Mouse (Mus musculus): Measurements from ENCODE around the gene Vps4a. TPM values are rescaled to one million over a fixed set of nuclear protein-coding genes. Genes with fewer than 3 reads are reported as not detected.

The Vps4a gene
- polyA plus RNA-seq, 1 experiment from 2014 or later, result 68.9 TPM

DNA sequence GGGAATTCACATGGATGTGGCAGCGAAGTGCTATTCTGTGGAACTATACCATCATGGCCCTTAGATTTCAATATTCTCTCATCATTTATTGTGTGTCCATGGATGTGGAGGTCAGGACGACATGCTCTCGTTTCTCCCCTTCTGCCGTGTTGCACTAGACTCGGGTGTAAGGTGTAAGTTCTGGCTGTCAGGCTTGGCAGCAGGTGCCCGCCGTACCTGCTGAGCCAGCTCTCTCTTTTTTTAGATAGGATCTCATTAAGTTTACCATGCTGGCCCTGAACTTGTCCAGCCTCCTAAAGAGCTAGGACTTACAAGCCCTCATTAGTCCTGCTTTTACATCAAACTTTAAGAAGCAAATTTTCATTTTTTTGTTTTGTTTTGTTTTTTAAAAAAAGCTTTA is 59.5 kb downstream of the Vps4a start:
- H3K9ac ChIP-seq, result no peak overlapping the region
- peaks cover 53% of the 10 kb centered on the region for H3K36me3 ChIP-seq
- no peaks in the 10 kb centered on the region for H3K9me3 ChIP-seq
- H3K4me1 ChIP-seq, result peaks cover 12% of the 10 kb centered on the region
- 91% methylated on average over 7 of the region's 7 CpGs for WGBS
- no peak for ATAC-seq (ENCODE audit: borderline replicate concordance, extremely low read depth, low FRiP score, low TSS enrichment)
- H3K27ac ChIP-seq, result no peak overlapping the region
- no peak overlapping the region for H3K4me3 ChIP-seq
- H3K4me2 ChIP-seq, result no peak overlapping the region
- no peaks in the 10 kb centered on the region for H3K27me3 ChIP-seq

Other genes with a start within 250 kb of the Vps4a start
- 0.15 and 0.23 TPM in 2 replicates for gene Has3, start 161.0 kb upstream of the Vps4a start, polyA plus RNA-seq (2015; fragmentation: Nextera tagmentation; extraction: Ambion mirVana)
- gene Utp4, start 137.6 kb upstream of the Vps4a start, polyA plus RNA-seq (2015; fragmentation: Nextera tagmentation; extraction: Ambion mirVana), result 66.5 and 68.6 TPM in 2 replicates
- gene Sntb2, start 95.5 kb upstream of the Vps4a start, polyA plus RNA-seq (2015; fragmentation: Nextera tagmentation; extraction: Ambion mirVana), result 17.2 and 17.8 TPM in 2 replicates
- 46.9 and 50.3 TPM in 2 replicates for gene Pdf, start 17.4 kb downstream of the Vps4a start, polyA plus RNA-seq (2015; fragmentation: Nextera tagmentation; extraction: Ambion mirVana)
- gene Cog8, start 25.5 kb downstream of the Vps4a start, polyA plus RNA-seq (2015; fragmentation: Nextera tagmentation; extraction: Ambion mirVana), result 36.1 and 40.1 TPM in 2 replicates
- 79.9 and 81.0 TPM in 2 replicates for gene Nip7, start 25.7 kb downstream of the Vps4a start, polyA plus RNA-seq (2015; fragmentation: Nextera tagmentation; extraction: Ambion mirVana)
- gene Tmed6, start 34.4 kb downstream of the Vps4a start, polyA plus RNA-seq (2015; fragmentation: Nextera tagmentation; extraction: Ambion mirVana), result 1.3 and 2.1 TPM in 2 replicates
- gene Terf2, start 65.3 kb downstream of the Vps4a start, polyA plus RNA-seq (2015; fragmentation: Nextera tagmentation; extraction: Ambion mirVana), result 16.4 and 17.0 TPM in 2 replicates
- gene Cyb5b, start 119.4 kb downstream of the Vps4a start, polyA plus RNA-seq (2015; fragmentation: Nextera tagmentation; extraction: Ambion mirVana), result 87.3 and 88.3 TPM in 2 replicates

Measured in lung, embryonic 15.5 days (tissue).